Mouse (Mus musculus) lung, embryonic 15.5 days (tissue): ENCODE measurements around the gene Anks1b. TPM values are rescaled to one million over a fixed set of nuclear protein-coding genes. Genes with fewer than 3 reads are reported as not detected.

Source experiments
- polyA plus RNA-seq: library from polyadenylated mRNA; unstranded; fragments of >200 nt; fragmentation: Nextera tagmentation; extraction: Ambion mirVana; gene quantifications from 2 replicates; pipeline ENCODE4 v1.2.1, GENCODE M21; 2015

The Anks1b gene
- polyA plus RNA-seq, 1 experiment from 2014 or later = 0.47 TPM

Other genes starting within 250 kb of the Anks1b start
- 7.8 and 8.2 TPM in 2 replicates for gene Scyl2, start 187.2 kb upstream of the Anks1b start, polyA plus RNA-seq
- gene Actr6, start 141.2 kb upstream of the Anks1b start, polyA plus RNA-seq = 31.7 and 34.1 TPM in 2 replicates
- 26.3 and 28.3 TPM in 2 replicates for gene Uhrf1bp1l, start 128.5 kb upstream of the Anks1b start, polyA plus RNA-seq